Mouse (Mus musculus) lung, embryonic 16.5 days (tissue): ENCODE results near the gene Samd4b. TPM values are rescaled to one million over a fixed set of nuclear protein-coding genes. Genes with fewer than 3 reads are reported as not detected.
A peak's percentile ranks its signal among the peaks of the same experiment; 100 is the strongest.
"Not testable (repeated sequence)": the region's sequence is repeated elsewhere in the genome, so short reads cannot be mapped to it uniquely, and the experiment has no call there.

Source experiments
- ATAC-seq: fragments of 200-750 bp; cut with Nextera tagmentation; 2 replicates; pipeline ENCODE4 v1.8.0; 2017; ENCODE audit warnings: low read depth, mild to moderate bottlenecking, moderate library complexity
- H3K27ac ChIP-seq: fragments of 300-500 bp; sonication (generic); 2 replicates; pipeline ENCODE4 v1.5.1; 2014; ENCODE audit warnings: mild to moderate bottlenecking, control low read depth, low read length
- H3K27me3 ChIP-seq: fragments of 300-500 bp; sonication (generic); 2 replicates; pipeline ENCODE4 v1.6.1; 2014; ENCODE audit warnings: low read depth, low read length, mixed read lengths; ENCODE audit not compliant: control insufficient read depth, insufficient read depth
- H3K36me3 ChIP-seq: fragments of 300-500 bp; sonication (generic); 2 replicates; pipeline ENCODE4 v1.6.1; 2014; ENCODE audit warnings: low read length; ENCODE audit not compliant: control insufficient read depth, insufficient read depth
- H3K4me1 ChIP-seq: fragments of 300-500 bp; sonication (generic); replicated peaks from 2 replicates; pipeline ENCODE4 v1.6.1; 2014; ENCODE audit warnings: low read length, mixed read lengths; ENCODE audit not compliant: control insufficient read depth, insufficient read depth
- H3K4me2 ChIP-seq: fragments of 300-500 bp; sonication (generic); 2 replicates; pipeline ENCODE4 v1.6.1; 2014; ENCODE audit warnings: low read depth, low read length, control low read depth
- H3K4me3 ChIP-seq: fragments of 300-500 bp; sonication (generic); 2 replicates; pipeline ENCODE4 v1.5.1; 2014; ENCODE audit warnings: mild to moderate bottlenecking, low read length, control low read depth
- H3K9ac ChIP-seq: fragments of 300-500 bp; sonication (generic); 2 replicates; pipeline ENCODE4 v1.6.1; 2014; ENCODE audit warnings: low read length, control low read depth
- H3K9me3 ChIP-seq: fragments of 300-500 bp; sonication (generic); 2 replicates; pipeline ENCODE4 v1.6.1; 2016; ENCODE audit warnings: low read length; ENCODE audit not compliant: control insufficient read depth
- WGBS: fragments of 180-500 bp; shearing (Covaris S2); extraction: QIAGEN DNeasy Blood & Tissue Kit; methylation state at CpG from one replicate; pipeline ENCODE4 v1.1.7; 2014; 5-methylcytosine and 5-hydroxymethylcytosine counted together
- polyA plus RNA-seq: library from polyadenylated mRNA; unstranded; fragments of >200 nt; fragmentation: Nextera tagmentation; extraction: Ambion mirVana; gene quantifications from 2 replicates; pipeline ENCODE4 v1.2.1, GENCODE M21; 2015

Gene Samd4b
- polyA plus RNA-seq, 1 experiment from 2014 or later: 15.1 TPM

DNA sequence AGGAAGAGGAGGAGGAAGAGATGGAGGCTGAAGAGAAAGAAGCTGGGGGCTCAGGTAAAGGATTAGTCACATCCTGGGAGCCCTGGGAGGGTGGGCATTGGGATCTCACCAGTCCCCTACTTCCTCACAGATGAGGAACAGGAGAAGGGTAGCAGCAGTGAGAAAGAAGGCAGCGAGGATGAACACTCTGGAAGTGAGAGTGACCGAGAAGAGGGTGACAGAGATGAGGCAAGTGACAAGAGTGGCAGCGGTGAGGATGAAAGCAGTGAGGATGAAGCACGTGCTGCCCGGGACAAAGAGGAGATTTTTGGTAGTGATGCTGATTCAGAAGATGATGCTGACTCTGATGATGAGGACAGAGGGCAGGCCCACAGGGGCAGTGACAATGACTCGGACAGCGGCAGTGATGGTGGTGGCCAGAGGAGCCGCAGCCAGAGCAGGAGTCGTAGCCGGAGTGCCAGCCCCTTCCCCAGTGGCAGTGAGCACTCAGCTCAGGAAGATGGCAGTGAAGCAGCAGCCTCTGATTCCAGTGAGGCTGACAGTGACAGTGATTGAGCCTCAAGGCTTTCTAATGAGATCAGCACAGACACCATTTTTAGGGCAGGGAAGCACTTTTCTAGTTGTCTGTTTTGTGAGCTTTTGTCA lies 199.1 kb downstream of the Samd4b start:
- peaks cover 2% of the 10 kb centered on the region for H3K4me1 ChIP-seq
- no peaks in the 10 kb centered on the region for H3K9me3 ChIP-seq
- 84% methylated on average over 10 of the region's 10 CpGs for WGBS
- H3K9ac ChIP-seq: no peak overlapping the region
- ATAC-seq: no peak
- no peak overlapping the region for H3K27ac ChIP-seq
- H3K4me3 ChIP-seq: no peak overlapping the region
- H3K27me3 ChIP-seq: no peaks in the 10 kb centered on the region
- no peak overlapping the region for H3K4me2 ChIP-seq
- H3K36me3 ChIP-seq: peaks cover 54% of the 10 kb centered on the region

- peaks cover 48% of the 10 kb centered on the region for H3K36me3 ChIP-seq
These were observed 199.9 kb downstream of the Samd4b start for GRCm38 (mm10) chr7:28398000-28398399.

DNA sequence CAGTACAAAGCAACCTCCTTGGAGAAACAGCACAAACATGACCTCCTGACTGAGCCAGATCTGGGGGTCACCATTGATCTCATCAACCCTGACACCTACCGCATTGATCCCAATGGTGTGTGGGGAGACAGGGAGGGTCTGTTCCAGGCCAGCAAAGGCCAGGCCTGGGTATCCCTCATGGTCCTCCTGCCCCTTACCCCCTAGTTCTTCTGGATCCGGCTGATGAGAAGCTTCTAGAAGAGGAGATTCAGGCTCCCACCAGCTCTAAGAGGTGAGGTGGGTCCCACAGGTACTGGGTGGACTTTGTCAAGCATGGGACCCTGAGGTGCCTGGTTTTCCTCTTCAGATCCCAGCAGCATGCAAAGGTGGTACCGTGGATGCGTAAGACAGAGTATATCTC lies 202.5 kb downstream of the Samd4b start:
- Histone ChIP-seq H3K36me3 (peaks cover 38% of the 10 kb centered on the region), H3K9ac (no peak overlapping the region)
- ATAC-seq: no peak

More at GRCm38 (mm10) chr7:28398000-28398399, 199.9 kb downstream of the Samd4b start:
- H3K9me3 ChIP-seq: no peaks in the 10 kb centered on the region
- no peak overlapping the region for H3K27ac ChIP-seq
- no peaks in the 10 kb centered on the region for H3K27me3 ChIP-seq
- H3K4me3 ChIP-seq: no peak overlapping the region
- peaks cover 6% of the 10 kb centered on the region for H3K4me1 ChIP-seq
- H3K9ac ChIP-seq: no peak overlapping the region
- no peak overlapping the region for H3K4me2 ChIP-seq
- ATAC-seq: no peak
- WGBS: 53% methylated on average over 3 of the region's 3 CpGs

DNA sequence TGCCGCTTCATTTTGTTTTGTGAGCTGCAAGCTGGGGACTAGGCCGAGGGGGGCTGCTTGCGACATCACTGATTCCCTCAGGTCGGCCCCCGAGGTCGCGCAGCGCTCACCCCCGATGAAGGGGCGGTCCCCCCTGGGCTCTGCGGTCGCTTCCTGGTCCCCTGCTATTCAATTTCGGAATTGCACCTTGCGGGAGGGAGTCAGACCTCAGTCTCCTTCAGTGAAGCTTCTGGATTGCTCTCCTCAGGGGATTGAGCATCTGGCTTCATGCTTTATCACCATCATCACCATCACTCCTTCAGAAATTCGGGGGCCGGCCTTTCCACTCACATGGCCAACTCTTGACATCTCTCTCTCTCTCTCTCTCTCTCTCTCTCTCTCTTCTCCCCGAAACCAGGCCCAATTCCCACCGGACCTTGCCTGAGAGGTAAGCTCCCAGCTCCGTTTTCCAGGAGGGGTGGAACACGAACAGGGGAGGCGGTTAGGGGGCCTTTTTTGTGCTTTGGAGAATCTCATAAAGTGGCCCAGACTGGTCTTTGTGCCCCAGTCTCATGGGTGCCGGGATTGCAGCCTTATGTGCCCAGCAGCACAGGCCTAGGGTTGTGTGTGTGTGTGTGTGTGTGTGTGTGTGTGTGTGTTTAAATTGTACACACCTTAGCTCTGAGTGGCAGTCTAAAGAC lies 204.5 kb downstream of the Samd4b start:
- ATAC-seq: 0 out of 2 replicates have a peak, but pooled peaks have one; percentile 0
- Histone ChIP-seq H3K9ac (peak overlapping the region; percentile 74), H3K9me3 (no peaks in the 10 kb centered on the region), H3K4me2 (peak overlapping the region; percentile 86), H3K27me3 (no peaks in the 10 kb centered on the region), H3K4me1 (peaks cover 12% of the 10 kb centered on the region), H3K27ac (peak overlapping the region; percentile 67), H3K36me3 (peaks cover 33% of the 10 kb centered on the region), H3K4me3 (peak overlapping the region; percentile 61)
- 4% methylated on average over 22 of the region's 22 CpGs for WGBS

More for the DNA sequence above, 202.5 kb downstream of the Samd4b start:
- Histone ChIP-seq H3K4me3 (no peak overlapping the region), H3K27ac (no peak overlapping the region), H3K4me2 (no peak overlapping the region), H3K9me3 (no peaks in the 10 kb centered on the region), H3K4me1 (peaks cover 12% of the 10 kb centered on the region), H3K27me3 (no peaks in the 10 kb centered on the region)
- 88% methylated on average over 4 of the region's 4 CpGs for WGBS

- Histone ChIP-seq H3K9me3 (no peaks in the 10 kb centered on the region), H3K4me3 (peak within 1 kb of the TSS; percentile 61), H3K36me3 (peaks cover 30% of the 10 kb centered on the region), H3K27ac (peak within 1 kb of the TSS; percentile 67), H3K9ac (peak within 1 kb of the TSS; percentile 84), H3K27me3 (no peaks in the 10 kb centered on the region), H3K4me2 (peak within 1 kb of the TSS; percentile 86), H3K4me1 (peaks cover 12% of the 10 kb centered on the region)
- WGBS: under 1% methylated on average over 58 of the region's 58 CpGs
- peak; percentile 97 for ATAC-seq
These were observed 205.3 kb downstream of the Samd4b start, which contains the start of the genes Med29 and Paf1 for GRCm38 (mm10) chr7:28392429-28393271. Gene Med29, minus strand, starts transcription at chr7:28392708. Gene Paf1, plus strand, starts transcription at chr7:28392951.

- Histone ChIP-seq H3K27ac (no peak overlapping the region), H3K9ac (no peak overlapping the region), H3K36me3 (peaks cover 16% of the 10 kb centered on the region), H3K4me3 (no peak overlapping the region), H3K4me2 (no peak overlapping the region), H3K27me3 (no peaks in the 10 kb centered on the region), H3K9me3 (no peaks in the 10 kb centered on the region), H3K4me1 (peaks cover 17% of the 10 kb centered on the region)
- 90% methylated on average over 3 of the region's 3 CpGs for WGBS
- ATAC-seq: no peak
These were observed 207.6 kb downstream of the Samd4b start for GRCm38 (mm10) chr7:28390331-28390730.

- Histone ChIP-seq H3K4me1 (peaks cover 21% of the 10 kb centered on the region), H3K36me3 (peaks cover 17% of the 10 kb centered on the region)
- not testable (repeated sequence) for H3K9me3 ChIP-seq, H3K27me3 ChIP-seq, H3K9ac ChIP-seq, H3K27ac ChIP-seq, H3K4me3 ChIP-seq, ATAC-seq, H3K4me2 ChIP-seq
- 84% methylated on average over 7 of the region's 7 CpGs for WGBS
These were observed 210.6 kb downstream of the Samd4b start for GRCm38 (mm10) chr7:28387384-28387783.

DNA sequence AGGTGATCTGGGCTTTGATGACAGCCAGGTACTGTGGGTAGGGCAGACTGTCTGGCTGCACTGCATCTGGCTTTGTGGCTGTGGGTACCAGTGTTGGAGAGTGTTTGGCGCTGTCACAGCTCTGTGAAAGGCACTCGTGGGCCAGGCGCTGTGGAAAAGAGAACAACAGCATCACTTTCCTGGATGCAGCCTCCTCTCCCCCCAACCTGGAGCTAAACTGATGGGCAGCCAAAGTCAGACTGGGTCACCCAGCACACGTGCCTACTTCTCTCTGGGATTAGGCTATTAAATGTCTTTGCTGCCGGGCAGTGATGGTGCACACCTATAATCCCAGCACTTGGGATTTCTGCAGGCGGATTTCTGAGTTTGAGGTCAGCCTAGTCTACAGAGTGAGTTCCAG lies 211.1 kb downstream of the Samd4b start:
- H3K36me3 ChIP-seq: peaks cover 17% of the 10 kb centered on the region
- H3K4me2 ChIP-seq, ATAC-seq, H3K27me3 ChIP-seq, H3K9me3 ChIP-seq, H3K9ac ChIP-seq, H3K27ac ChIP-seq, H3K4me3 ChIP-seq: not testable (repeated sequence)
- 69% methylated on average over 6 of the region's 6 CpGs for whole genome bisulfite sequencing
- H3K4me1 ChIP-seq: peaks cover 22% of the 10 kb centered on the region

DNA sequence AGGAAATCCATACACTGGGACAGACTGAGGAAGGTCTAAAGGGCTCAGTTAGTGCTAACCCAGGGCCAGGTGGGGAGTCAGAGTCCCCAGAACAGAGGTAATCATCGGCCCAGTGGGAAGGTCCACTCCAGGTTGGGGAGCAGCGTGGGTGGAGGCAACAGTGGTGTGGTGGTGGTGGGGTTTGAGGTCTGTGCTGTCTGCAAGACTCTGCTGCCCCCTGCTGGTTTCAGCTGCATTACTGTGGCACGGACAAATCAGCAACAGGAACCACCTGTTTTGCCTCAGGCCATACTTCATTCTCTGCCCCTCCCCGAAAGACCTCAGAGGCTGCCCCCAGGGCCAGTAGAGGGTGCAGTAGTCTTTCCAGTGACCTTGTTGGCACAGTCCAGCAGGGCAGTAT lies 211.5 kb downstream of the Samd4b start:
- WGBS: 1% methylated on average over 4 of the region's 4 CpGs
- peak overlapping the region; percentile 24; the same call in 1 of the 2 replicates for H3K9ac ChIP-seq
- peaks cover 17% of the 10 kb centered on the region for H3K36me3 ChIP-seq
- H3K4me3 ChIP-seq: no peak overlapping the region
- no peaks in the 10 kb centered on the region for H3K27me3 ChIP-seq
- peak; percentile 56 for ATAC-seq
- H3K27ac ChIP-seq: peak overlapping the region; percentile 61
- no peaks in the 10 kb centered on the region for H3K9me3 ChIP-seq
- H3K4me1 ChIP-seq: peaks cover 22% of the 10 kb centered on the region
- no peak overlapping the region for H3K4me2 ChIP-seq
